Mouse (Mus musculus) mesoderm, embryonic 11.5 days (tissue): Measurements from ENCODE around the gene Sox21.

Experiments
- DNase-seq: peaks from one replicate; pipeline ENCODE4 v3.0.0-alpha.2; 2012; ENCODE audit warnings: low read depth, low spot score

Gene Sox21

DNA sequence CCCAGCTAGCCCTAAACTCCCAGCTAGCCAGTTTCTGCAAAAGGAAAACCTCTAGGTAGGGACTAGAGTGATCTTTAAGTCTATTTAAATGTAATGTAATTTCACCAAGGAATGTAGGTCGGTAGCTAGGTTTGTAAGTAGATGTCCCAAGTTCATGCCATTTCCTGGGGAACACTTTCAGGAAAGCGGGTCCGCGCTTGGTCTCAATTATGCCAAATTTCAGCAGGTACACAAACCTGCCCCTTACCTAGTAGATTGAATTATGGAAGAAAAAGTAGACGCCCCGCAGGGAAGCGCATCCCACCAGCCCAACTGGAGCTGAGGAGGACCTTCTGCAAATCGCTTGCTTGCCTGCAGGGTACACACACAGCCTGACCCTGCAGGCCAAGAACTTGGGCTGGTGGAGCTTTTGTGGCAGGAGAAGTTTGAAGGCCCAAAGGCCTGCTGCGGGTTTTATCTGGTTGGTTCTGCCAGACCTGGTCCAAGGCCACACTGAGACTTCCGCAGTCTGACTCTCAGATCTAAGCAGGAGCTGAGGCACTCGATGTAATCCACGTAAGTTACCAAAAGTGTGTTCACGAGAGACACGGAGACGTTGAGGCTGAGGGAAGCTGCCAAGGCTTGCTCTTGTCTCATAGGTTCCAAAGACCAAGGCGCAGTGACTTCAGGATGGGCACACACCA, 11.6 kb downstream of the Sox21 start:
- DNase-seq, result peak; percentile 3

DNA sequence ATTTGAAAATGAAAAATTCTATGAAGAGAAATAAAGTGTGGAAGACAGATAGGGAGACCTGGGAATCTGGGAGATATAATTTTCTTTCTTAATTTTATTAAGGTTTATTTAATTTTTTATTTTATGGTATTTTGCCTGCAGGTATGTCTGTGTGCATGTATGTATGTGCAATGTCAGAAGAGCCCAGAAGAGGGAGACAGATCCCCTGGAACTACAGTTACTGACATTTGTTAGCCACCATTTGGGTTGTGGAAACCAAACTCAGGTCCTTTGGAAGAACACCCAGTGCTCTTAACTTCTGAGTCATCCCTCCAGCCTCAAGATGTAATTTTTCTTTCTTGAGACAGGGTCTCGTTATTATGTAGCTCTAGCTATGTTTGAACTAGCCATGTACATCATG, 15.9 kb downstream of the Sox21 start:
- DNase-seq, result peak; percentile 6

DNA sequence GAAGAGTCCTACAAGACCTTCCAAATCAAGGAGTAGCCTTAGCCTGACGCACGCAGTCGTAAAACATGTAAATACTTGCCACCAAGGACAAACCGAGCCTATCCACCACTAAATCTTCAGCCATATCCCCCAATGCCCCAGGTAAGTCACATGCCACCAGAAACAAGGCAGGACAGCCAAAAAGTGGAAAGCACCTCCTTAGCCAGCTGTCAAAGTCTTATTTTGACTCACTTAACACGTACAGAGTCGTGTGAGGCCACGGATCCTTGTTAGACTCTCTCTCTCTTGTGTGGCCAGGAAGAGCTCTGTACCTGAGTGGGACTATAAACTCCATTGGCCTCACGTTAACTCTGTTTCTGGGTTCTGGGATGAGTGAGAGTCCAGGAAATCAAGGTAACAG, 20.0 kb downstream of the Sox21 start:
- DNase-seq, result no peak

DNA sequence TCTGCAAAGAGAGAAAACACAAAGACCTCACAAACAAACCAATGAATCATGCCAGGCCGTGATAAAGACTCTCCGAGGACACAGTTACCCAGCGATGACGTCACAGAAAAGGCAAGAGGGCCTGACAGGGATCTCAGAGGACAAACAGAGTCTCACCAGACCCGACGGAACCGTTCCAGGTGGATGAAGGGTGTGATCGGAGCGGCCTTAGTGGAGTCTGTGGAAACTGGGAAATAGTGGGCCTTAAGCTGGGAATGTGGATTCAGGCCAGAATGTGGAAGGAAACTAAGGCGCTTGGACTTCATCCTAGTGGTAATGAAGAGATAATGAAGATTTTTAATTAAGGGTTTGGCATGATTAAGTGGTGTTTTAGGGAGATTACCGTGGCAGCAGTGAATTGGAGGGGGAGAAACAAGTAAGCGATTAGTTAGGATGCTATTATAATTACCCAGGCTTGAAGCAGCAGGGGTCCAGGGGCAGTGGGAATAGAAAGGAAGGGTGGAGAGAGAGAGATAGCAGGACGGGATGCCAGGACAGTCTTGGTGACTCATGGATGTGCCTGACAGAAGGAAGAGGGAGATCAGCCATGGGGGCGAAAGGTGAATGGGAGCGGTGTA, 24.5 kb downstream of the Sox21 start:
- DNase-seq, result no peak

DNA sequence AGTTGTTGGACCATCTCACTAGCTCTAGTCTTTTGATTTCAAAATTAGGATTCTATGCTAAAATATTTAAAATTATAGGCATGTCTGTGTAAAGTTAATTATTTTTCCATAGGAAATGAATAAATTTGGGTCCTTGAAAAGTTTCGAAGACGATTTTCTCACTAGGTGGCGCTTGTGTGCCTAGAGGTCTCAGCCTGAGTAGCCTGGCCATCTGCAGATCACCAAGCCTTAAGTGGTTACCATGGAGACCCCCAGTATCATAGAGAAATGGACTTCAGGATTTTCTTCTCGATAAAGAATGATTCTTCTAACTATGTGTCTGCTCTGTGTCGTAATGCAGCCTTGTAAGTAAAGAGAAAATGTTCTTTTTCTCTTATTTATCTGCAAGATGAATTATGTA, 27.2 kb downstream of the Sox21 start:
- DNase-seq, result peak; percentile 56

DNA sequence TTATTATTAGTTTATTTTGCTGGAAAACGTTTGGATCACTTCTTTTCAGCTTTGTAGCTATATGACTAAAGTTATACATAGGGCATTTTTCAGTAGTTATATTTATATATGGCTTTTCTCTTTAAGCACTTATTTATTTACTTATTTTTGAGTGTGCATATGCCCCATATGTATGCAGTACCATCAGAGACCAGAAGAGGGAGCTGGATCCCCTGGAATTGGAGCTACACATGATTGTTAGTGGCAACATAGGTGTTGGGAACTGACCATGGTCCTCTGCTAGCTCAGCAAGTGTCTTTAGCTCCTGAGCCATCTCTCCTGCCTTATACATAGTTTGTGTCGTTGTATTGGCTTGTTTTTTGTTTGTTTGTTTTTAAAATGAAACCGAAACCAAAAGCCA, 29.5 kb downstream of the Sox21 start:
- DNase-seq, result peak; percentile 30

DNA sequence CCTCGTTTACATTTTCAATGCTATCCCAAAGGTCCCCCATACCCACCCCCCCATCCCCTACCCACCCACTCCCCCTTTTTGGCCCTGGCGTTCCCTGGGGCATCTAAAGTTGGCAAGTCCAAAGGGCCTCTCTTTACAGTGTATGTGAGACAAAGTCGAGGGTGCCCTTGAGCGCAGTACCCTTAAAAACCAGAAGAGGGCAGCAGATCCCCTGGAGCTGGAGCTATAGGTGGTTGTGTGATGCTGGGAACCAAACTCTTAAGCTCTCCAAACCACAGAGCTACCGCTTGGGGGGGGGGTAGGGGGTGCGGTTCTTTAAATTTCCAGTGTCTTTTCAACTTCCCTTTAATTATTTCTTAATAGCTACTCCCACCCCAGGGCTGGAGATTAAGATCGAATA, 33.8 kb downstream of the Sox21 start:
- DNase-seq, result no peak

DNA sequence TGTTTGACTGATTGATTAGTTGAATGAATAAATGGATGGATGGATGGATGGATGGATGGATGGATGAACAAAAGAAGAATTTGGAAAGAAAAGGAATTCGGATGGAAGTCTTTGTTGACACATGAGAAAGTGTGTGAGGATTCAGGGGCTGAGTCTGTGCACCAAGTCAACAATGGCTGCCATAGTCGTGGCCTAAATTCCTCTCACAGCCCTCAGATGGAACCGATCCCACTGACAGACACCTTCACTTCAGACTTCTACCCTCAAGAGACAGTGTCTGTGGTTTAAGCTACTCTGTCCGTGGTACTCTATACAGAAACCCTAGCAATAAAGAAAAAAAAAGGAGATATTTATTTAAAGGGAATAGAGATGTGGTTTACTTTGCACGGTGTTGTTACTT, 34.8 kb downstream of the Sox21 start:
- DNase-seq, result no peak

DNA sequence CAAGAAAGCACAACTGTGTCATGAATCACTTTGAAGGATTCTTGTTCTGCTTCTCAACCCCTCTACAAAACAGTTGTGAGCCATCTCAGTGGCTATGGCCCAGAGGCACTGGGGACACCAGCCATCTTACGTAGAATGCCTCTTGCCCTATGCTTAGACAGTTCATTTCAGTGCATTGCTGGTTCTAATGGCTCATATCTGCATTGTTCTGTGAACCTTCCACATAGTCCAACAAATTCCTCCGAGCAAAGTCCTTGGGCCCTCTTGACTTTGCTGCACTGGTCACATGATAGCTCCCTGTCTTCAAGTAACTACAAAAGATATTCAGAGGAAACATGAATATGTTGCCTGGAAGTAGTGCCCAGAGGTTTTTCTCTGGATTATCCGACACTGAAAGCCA, 36.1 kb downstream of the Sox21 start:
- no peak for DNase-seq

DNA sequence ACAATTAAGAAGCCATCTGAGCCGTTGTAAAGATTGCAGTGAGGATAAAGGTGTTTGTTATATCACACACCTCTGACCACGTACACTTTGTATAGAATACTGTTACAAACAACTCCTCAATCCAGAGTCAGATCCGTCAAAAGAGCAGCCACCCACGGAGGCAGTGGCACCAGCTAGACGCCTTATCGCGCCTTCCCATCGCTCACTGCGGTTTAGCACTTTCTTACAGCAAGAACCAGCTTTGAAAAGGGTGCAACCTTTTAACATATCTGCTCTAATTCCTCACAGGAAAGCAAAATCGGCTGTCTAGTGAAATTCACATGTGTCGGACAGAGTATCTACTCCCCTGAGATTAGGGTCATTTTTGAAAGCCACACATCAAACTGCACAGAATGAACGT, 39.8 kb downstream of the Sox21 start:
- no peak for DNase-seq

DNA sequence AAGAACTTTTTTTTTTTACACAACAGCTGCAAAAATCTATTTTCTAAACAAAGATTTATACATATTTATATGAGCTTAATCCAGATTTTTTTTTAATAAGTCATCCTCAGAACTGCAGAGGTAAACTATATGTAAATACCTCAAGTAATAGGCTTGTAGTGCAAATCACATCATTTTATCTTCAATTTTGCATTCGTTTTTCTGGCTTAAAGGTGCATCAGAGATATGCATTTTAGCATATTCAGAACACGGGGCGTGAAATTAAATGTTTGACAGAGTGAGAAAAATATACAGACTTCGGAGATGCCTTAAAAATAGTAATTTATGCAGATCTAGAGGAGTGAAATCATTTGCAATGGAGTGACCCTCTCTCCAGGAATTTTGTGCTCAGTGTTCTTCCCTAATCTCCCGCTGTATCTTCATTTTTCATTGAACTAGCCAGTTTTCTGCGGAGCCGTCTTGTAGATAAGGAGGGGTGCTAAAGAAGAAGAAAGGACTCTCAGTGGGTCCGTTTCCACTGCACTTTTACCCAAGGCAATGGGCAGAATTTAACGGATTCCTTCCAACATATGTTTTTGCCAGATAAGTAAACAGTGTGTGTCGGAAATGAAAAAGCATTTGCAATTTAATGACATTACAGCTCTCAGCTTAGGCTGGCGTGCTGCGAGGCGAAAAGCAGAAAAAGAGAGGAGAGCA, 42.5 kb downstream of the Sox21 start:
- DNase-seq, result no peak

DNA sequence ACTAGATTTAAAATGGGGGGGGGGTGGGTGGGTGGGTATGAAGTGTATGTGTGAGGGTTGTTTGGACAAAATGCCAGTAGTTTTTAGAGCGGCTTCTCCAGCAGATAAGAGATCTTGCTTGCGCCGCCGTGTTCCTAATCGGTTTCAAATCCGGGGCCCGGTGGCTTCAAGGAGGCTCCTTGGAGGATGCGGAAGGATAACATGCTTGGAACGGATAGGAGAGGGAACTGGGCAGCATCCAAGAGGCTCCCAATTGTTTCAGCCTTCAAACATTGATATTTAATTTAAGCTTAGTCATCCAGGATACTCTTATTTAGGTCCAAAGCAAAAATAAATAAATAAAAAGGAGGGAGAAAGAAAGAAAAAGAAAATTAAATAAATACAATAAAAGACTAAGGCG, 43.2 kb downstream of the Sox21 start:
- no peak for DNase-seq

DNA sequence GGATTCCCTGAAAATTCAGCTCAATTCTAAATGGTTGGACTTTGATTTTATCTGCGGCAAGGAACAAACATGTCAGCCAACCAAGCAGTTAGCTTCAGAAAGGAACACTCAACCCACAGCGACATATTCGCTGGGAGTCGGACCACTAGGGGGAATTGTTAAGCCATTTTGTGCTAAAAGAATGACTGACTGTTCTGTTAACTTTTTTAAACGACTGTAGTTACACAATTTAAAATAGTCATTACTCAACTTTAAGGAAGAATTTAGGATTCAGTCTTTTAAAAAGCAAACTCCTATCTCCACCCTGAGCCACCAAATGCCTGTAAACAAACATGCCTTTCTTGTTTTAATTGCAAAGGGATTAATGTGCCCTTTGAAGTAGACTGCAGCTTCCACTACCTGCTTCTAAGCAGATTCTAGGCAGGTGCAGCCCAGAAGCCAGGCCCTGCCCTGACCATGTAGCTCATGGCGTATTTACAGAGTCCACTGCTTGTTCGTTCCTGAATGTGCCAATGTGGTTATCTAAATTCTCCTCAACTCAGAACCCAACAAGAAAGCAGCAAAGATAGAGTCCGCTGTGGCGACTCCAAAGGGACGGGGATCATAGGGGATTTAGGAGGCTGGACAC, 43.7 kb downstream of the Sox21 start:
- DNase-seq, result no peak

DNA sequence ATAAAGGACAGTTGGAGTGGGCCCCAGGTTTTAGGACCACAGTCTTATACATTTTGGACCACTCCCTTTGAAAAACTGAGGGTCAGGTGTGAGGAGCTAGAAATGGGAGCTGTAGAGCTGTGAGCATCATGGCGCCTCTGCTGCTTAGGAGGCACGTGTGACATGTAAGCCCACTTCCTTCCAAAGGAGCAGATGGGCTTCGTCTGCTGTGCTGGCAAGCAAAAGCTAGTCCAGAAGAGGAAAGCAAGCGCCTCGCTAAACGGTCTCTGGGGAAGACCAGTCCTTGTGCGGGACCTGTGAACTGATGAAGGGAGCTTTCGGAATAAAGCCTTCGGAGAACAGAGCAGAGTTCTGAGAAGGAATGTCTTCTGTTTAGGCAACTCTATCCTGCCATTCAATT, 45.4 kb downstream of the Sox21 start:
- DNase-seq, result no peak
